Mouse (Mus musculus) heart, embryonic 11.5 days (tissue): ENCODE data around the gene Xrcc3. TPM values are rescaled to one million over a fixed set of nuclear protein-coding genes. Genes with fewer than 3 reads are reported as not detected.

ENCODE experiments used
- ATAC-seq: fragments of 200-750 bp; cut with Nextera tagmentation; replicated peaks from 2 replicates; pipeline ENCODE4 v1.8.0; 2017; ENCODE audit warnings: moderate library complexity; ENCODE audit not compliant: insufficient number of reproducible peaks, low FRiP score, low TSS enrichment
- H3K27ac ChIP-seq: fragments of 300-500 bp; sonication (generic); 2 replicates; pipeline ENCODE4 v1.5.1; 2014; ENCODE audit warnings: mild to moderate bottlenecking, low read depth, low read length
- H3K27me3 ChIP-seq: fragments of 300-500 bp; sonication (generic); 2 replicates; pipeline ENCODE4 v1.6.1; 2014; ENCODE audit warnings: mild to moderate bottlenecking, low read length, mixed read lengths; ENCODE audit not compliant: control insufficient read depth, insufficient read depth
- H3K36me3 ChIP-seq: fragments of 300-500 bp; sonication (generic); 2 replicates; pipeline ENCODE4 v1.6.1; 2014; ENCODE audit warnings: mild to moderate bottlenecking, low read length, moderate library complexity, mixed read lengths; ENCODE audit not compliant: control insufficient read depth, insufficient read depth
- H3K4me1 ChIP-seq: fragments of 300-500 bp; sonication (generic); 2 replicates; pipeline ENCODE4 v1.6.1; 2014; ENCODE audit warnings: low read length; ENCODE audit not compliant: control insufficient read depth, insufficient read depth
- H3K4me2 ChIP-seq: fragments of 300-500 bp; sonication (generic); 2 replicates; pipeline ENCODE4 v1.6.1; 2014; ENCODE audit warnings: mild to moderate bottlenecking, moderate library complexity
- H3K4me3 ChIP-seq: fragments of 300-500 bp; sonication (generic); 2 replicates; pipeline ENCODE4 v1.5.1; 2014; ENCODE audit warnings: low read depth, low read length
- H3K9ac ChIP-seq: fragments of 300-500 bp; sonication (generic); 2 replicates; pipeline ENCODE4 v1.6.1; 2014; ENCODE audit warnings: mild to moderate bottlenecking, low read depth, low read length, moderate library complexity
- H3K9me3 ChIP-seq: fragments of 300-500 bp; sonication (generic); replicated peaks from 2 replicates; pipeline ENCODE4 v1.6.1; 2016; ENCODE audit warnings: low read length; ENCODE audit not compliant: control insufficient read depth
- WGBS: fragments of 180-500 bp; shearing (Covaris S2); extraction: QIAGEN DNeasy Blood & Tissue Kit; methylation state at CpG from one replicate; pipeline ENCODE4 v1.1.7; 2014; ENCODE audit not compliant: insufficient replicate concordance; 5-methylcytosine and 5-hydroxymethylcytosine counted together
- polyA plus RNA-seq: library from polyadenylated mRNA; unstranded; fragments of >200 nt; fragmentation: Nextera tagmentation; extraction: Ambion mirVana; gene quantifications from 2 replicates; pipeline ENCODE4 v1.2.1, GENCODE M21; 2014

Xrcc3 gene
- polyA plus RNA-seq, 1 experiment from 2014 or later: 7.9 TPM

GRCm38 (mm10) chr12:111812611-111813010, 1.1 kb downstream of the Xrcc3 start:
- Histone ChIP-seq H3K9me3 (no peaks in the 10 kb centered on the region), H3K27ac (no peak overlapping the region), H3K4me1 (peaks cover 41% of the 10 kb centered on the region), H3K27me3 (no peaks in the 10 kb centered on the region), H3K4me3 (peak overlapping the region; percentile 77), H3K4me2 (peak overlapping the region; percentile 96), H3K9ac (peak overlapping the region; percentile 77; the same call in 1 of the 2 replicates), H3K36me3 (peaks cover 2% of the 10 kb centered on the region; the same call in 1 of the 2 replicates)
- 65% methylated on average over 12 of the region's 12 CpGs for WGBS
- no peak for ATAC-seq

GRCm38 (mm10) chr12:111812075-111812474, 1.6 kb downstream of the Xrcc3 start:
- Histone ChIP-seq H3K36me3 (peaks cover 6% of the 10 kb centered on the region; the same call in 1 of the 2 replicates), H3K9ac (0 out of 2 replicates have a peak overlapping the region, but pooled peaks have one; percentile 6), H3K9me3 (no peaks in the 10 kb centered on the region), H3K4me3 (no peak overlapping the region), H3K27me3 (no peaks in the 10 kb centered on the region), H3K4me1 (peaks cover 37% of the 10 kb centered on the region), H3K4me2 (no peak overlapping the region), H3K27ac (no peak overlapping the region)
- 85% methylated on average over 12 of the region's 13 CpGs for WGBS
- no peak for ATAC-seq

GRCm38 (mm10) chr12:111809762-111810161, 3.9 kb downstream of the Xrcc3 start:
- Histone ChIP-seq H3K4me1 (peaks cover 17% of the 10 kb centered on the region), H3K27ac (peak overlapping the region; percentile 29; the same call in 1 of the 2 replicates), H3K27me3 (no peaks in the 10 kb centered on the region), H3K4me2 (no peak overlapping the region; the same call in 1 of the 2 replicates), H3K9me3 (no peaks in the 10 kb centered on the region), H3K36me3 (peaks cover 19% of the 10 kb centered on the region), H3K9ac (0 out of 2 replicates have a peak overlapping the region, but pooled peaks have one; percentile 6), H3K4me3 (no peak overlapping the region)
- no peak; the same call in 1 of the 2 replicates for ATAC-seq
- 5% methylated on average over 9 of the region's 9 CpGs for WGBS

GRCm38 (mm10) chr12:111808775-111809174, 4.9 kb downstream of the Xrcc3 start:
- Histone ChIP-seq H3K27me3 (no peaks in the 10 kb centered on the region), H3K36me3 (peaks cover 24% of the 10 kb centered on the region), H3K4me2 (no peak overlapping the region), H3K27ac (no peak overlapping the region), H3K9ac (no peak overlapping the region), H3K9me3 (no peaks in the 10 kb centered on the region), H3K4me1 (peaks cover 17% of the 10 kb centered on the region), H3K4me3 (no peak overlapping the region)
- no peak for ATAC-seq
- 87% methylated on average over 6 of the region's 6 CpGs for WGBS

GRCm38 (mm10) chr12:111803538-111803937, 10.1 kb downstream of the Xrcc3 start:
- Histone ChIP-seq H3K9me3 (no peaks in the 10 kb centered on the region), H3K36me3 (peaks cover 33% of the 10 kb centered on the region), H3K4me2 (no peak overlapping the region), H3K9ac (no peak overlapping the region), H3K27me3 (no peaks in the 10 kb centered on the region), H3K27ac (no peak overlapping the region), H3K4me1 (no peaks in the 10 kb centered on the region), H3K4me3 (no peak overlapping the region)
- WGBS: 87% methylated on average over 5 of the region's 5 CpGs
- ATAC-seq: no peak

GRCm38 (mm10) chr12:111800459-111801183, 13.1 kb downstream of the Xrcc3 start:
- Histone ChIP-seq H3K4me1 (no peaks in the 10 kb centered on the region), H3K9ac (no peak overlapping the region), H3K36me3 (peaks cover 29% of the 10 kb centered on the region), H3K27me3 (no peaks in the 10 kb centered on the region), H3K9me3 (no peaks in the 10 kb centered on the region), H3K4me2 (no peak overlapping the region), H3K4me3 (no peak overlapping the region), H3K27ac (peak overlapping the region; percentile 7; the same call in 1 of the 2 replicates)
- no peak for ATAC-seq
- WGBS: 78% methylated on average over 10 of the region's 10 CpGs

GRCm38 (mm10) chr12:111798493-111798892, 15.2 kb downstream of the Xrcc3 start:
- no peak overlapping the region for H3K9ac ChIP-seq
- H3K27me3 ChIP-seq: no peaks in the 10 kb centered on the region
- peaks cover 27% of the 10 kb centered on the region for H3K36me3 ChIP-seq
- ATAC-seq: no peak
- 92% methylated on average over 13 of the region's 13 CpGs for WGBS
- no peaks in the 10 kb centered on the region for H3K4me1 ChIP-seq
- no peak overlapping the region for H3K27ac ChIP-seq
- no peak overlapping the region for H3K4me2 ChIP-seq
- no peak overlapping the region for H3K4me3 ChIP-seq
- H3K9me3 ChIP-seq: no peaks in the 10 kb centered on the region

- WGBS: 89% methylated on average over 8 of the region's 8 CpGs
- Histone ChIP-seq H3K4me2 (no peak overlapping the region), H3K4me3 (no peak overlapping the region), H3K9me3 (no peaks in the 10 kb centered on the region), H3K36me3 (peaks cover 24% of the 10 kb centered on the region), H3K9ac (no peak overlapping the region), H3K27ac (no peak overlapping the region), H3K27me3 (no peaks in the 10 kb centered on the region), H3K4me1 (no peaks in the 10 kb centered on the region)
- ATAC-seq: no peak
These were observed 16.4 kb downstream of the Xrcc3 start for GRCm38 (mm10) chr12:111797251-111797650.
